Mouse (Mus musculus): ENCODE measurements around the gene Stpg4. TPM values are rescaled to one million over a fixed set of nuclear protein-coding genes. Genes with fewer than 3 reads are reported as not detected.

The Stpg4 gene
- 0.78 TPM in 1 of 2 replicates, not detected in the other for polyA plus RNA-seq (2015; fragmentation: Nextera tagmentation; extraction: Ambion mirVana)

DNA sequence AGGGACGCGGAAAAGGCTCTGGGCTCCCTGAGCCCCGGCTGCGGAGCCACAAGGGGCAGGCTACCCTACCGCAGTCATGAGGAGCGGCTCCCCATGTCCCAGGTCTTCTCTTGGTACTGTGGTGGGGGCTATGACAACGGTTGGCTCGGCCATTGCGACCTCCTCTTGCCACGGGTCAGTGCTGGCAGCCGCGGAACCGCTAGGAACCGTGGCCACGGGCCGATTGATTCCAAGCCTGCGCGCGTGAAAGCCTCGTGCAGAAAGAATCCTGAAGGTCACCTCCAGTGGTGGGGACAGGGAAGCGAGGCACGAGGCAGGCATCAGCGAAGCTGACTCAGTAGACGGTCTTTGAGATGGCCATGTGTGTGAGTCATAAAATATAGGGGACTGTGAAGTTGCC lies at the start of gene Stpg4:
TSS of gene Stpg4 (minus strand) at position 231 of the 400 bp plus-strand sequence.
- 60% methylated on average over 24 of the region's 24 CpGs for WGBS
- H3K9ac ChIP-seq: no peak within 1 kb of the TSS
- no peak for ATAC-seq (ENCODE audit: low read depth)

GRCm38 (mm10) chr17:87475356-87475755 lies 47.8 kb upstream of the Stpg4 start:
- Histone ChIP-seq H3K9me3 (no peaks in the 10 kb centered on the region), H3K4me2 (peak overlapping the region; percentile 65; the same call in 1 of the 2 replicates), H3K36me3 (no peaks in the 10 kb centered on the region), H3K27ac (replicated peaks) (no peak overlapping the region), H3K4me1 (replicated peaks) (peaks cover 43% of the 10 kb centered on the region), H3K9ac (no peak overlapping the region), H3K4me3 (no peak overlapping the region), H3K27me3 (0 out of 2 replicates have a peak, but pooled peaks cover 2% of the 10 kb centered on the region)
- WGBS: 68% methylated on average over 8 of the region's 8 CpGs
- ATAC-seq (ENCODE audit: low read depth): no peak

More for the DNA sequence above, at the start of gene Stpg4:
- Histone ChIP-seq H3K36me3 (peaks cover 39% of the 10 kb centered on the region), H3K4me2 (no peak within 1 kb of the TSS), H3K27ac (replicated peaks) (no peak within 1 kb of the TSS), H3K9me3 (no peaks in the 10 kb centered on the region), H3K4me1 (replicated peaks) (no peaks in the 10 kb centered on the region), H3K4me3 (no peak within 1 kb of the TSS), H3K27me3 (no peaks in the 10 kb centered on the region)

DNA sequence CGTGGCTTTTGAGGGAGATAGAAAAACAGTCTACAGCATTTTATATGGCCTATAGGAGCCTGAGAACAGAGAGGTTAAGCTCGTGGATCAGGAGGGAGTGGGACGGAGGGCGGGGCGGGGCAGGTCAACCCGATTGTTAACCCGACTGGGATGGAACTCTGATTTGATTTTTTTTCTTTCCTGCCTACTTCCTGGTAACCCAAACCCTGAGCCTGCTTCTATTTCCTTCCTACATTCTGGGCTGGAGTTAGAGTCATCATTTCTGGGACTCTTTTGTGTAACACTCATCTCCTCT lies 46.9 kb upstream of the Stpg4 start:
- peak overlapping the region; percentile 75 for H3K27ac ChIP-seq (replicated peaks)
- no peak for ATAC-seq (ENCODE audit: low read depth)
- H3K4me1 ChIP-seq (replicated peaks): peaks cover 43% of the 10 kb centered on the region
- H3K4me2 ChIP-seq: peak overlapping the region; percentile 65
- peak overlapping the region; percentile 61 for H3K9ac ChIP-seq
- no peaks in the 10 kb centered on the region for H3K36me3 ChIP-seq
- 0 out of 2 replicates have a peak, but pooled peaks cover 2% of the 10 kb centered on the region for H3K27me3 ChIP-seq
- H3K9me3 ChIP-seq: no peaks in the 10 kb centered on the region
- peak overlapping the region; percentile 31 for H3K4me3 ChIP-seq
- 2% methylated on average over 7 of the region's 7 CpGs for WGBS

GRCm38 (mm10) chr17:87473736-87474500 lies 46.4 kb upstream of the Stpg4 start:
- Histone ChIP-seq H3K9ac (peak overlapping the region; percentile 61), H3K36me3 (no peaks in the 10 kb centered on the region), H3K27ac (replicated peaks) (peak overlapping the region; percentile 75), H3K4me1 (replicated peaks) (peaks cover 43% of the 10 kb centered on the region), H3K4me2 (peak overlapping the region; percentile 65), H3K9me3 (no peaks in the 10 kb centered on the region), H3K4me3 (peak overlapping the region; percentile 31), H3K27me3 (0 out of 2 replicates have a peak, but pooled peaks cover 2% of the 10 kb centered on the region)
- WGBS: under 1% methylated on average over 23 of the region's 23 CpGs
- ATAC-seq (ENCODE audit: low read depth): peak; percentile 69

DNA sequence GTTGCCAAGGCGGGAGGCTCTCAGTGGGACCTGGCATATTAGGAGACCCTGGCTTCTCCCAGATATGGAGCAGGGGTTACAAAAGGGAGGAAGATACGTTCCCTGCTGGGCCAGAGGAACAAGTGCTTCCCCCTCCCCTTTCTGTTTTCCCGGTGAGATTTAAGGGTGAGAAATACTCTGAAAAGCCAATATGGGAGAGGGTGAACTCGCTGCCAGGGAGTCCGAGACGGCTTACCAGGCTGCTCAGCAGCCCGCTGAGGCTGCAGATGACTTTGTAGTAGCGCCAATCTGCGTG lies 45.8 kb upstream of the Stpg4 start:
- ATAC-seq (ENCODE audit: low read depth): no peak
- H3K9ac ChIP-seq: peak overlapping the region; percentile 61
- 0 out of 2 replicates have a peak, but pooled peaks cover 2% of the 10 kb centered on the region for H3K27me3 ChIP-seq
- peak overlapping the region; percentile 75 for H3K27ac ChIP-seq (replicated peaks)
- peaks cover 38% of the 10 kb centered on the region for H3K4me1 ChIP-seq (replicated peaks)
- no peaks in the 10 kb centered on the region for H3K36me3 ChIP-seq
- no peaks in the 10 kb centered on the region for H3K9me3 ChIP-seq
- peak overlapping the region; percentile 31 for H3K4me3 ChIP-seq
- peak overlapping the region; percentile 65 for H3K4me2 ChIP-seq
- WGBS: 10% methylated on average over 9 of the region's 9 CpGs

DNA sequence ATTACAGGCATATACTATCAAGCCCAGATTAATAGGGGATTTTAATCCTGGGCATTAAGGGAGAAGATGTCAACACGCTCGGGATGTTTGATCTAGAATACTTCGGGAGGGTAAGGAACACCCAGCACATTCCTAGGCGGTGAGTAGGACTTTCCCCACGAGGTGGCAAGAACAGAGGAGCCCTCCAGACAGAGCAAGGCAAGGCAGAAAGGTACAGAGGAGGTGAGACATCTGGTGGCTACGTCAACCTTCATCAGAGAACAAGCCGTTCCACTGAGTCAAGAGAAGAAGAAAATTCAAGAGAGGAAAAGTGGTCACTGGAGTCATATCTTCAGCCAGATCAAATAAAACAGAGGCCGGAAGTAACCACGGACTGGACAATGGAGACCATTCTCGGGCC lies 45.3 kb upstream of the Stpg4 start:
- ATAC-seq (ENCODE audit: low read depth): no peak
- 61% methylated on average over 10 of the region's 10 CpGs for WGBS
- peak overlapping the region; percentile 75; the same call in 1 of the 2 replicates for H3K27ac ChIP-seq (replicated peaks)
- 0 out of 2 replicates have a peak, but pooled peaks cover 2% of the 10 kb centered on the region for H3K27me3 ChIP-seq
- no peak overlapping the region for H3K4me3 ChIP-seq
- no peaks in the 10 kb centered on the region for H3K36me3 ChIP-seq
- H3K4me2 ChIP-seq: peak overlapping the region; percentile 65; the same call in 1 of the 2 replicates
- no peaks in the 10 kb centered on the region for H3K9me3 ChIP-seq
- no peak overlapping the region for H3K9ac ChIP-seq
- peaks cover 33% of the 10 kb centered on the region for H3K4me1 ChIP-seq (replicated peaks)

DNA sequence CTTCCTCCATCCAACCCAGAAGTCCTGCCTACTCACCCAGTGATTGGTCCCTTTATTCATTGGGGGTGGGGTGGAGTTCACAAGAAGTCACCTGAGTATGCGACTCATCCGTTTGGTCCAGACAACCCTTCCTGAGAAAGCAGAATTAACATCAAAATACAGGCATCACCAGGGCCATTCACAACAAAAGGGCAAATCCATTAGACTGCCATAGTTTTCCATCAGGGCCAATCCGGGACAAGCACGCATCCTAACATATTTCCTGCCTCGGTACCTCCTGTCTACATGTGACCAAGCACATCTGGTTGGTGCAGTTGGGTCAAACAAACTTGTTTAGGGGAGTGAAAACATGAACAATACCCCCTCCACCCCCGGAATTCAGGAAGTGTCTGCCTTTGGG lies 44.1 kb upstream of the Stpg4 start:
- 53% methylated on average over 6 of the region's 6 CpGs for WGBS
- Histone ChIP-seq H3K9me3 (no peaks in the 10 kb centered on the region), H3K4me2 (no peak overlapping the region), H3K27ac (replicated peaks) (no peak overlapping the region), H3K27me3 (0 out of 2 replicates have a peak, but pooled peaks cover 2% of the 10 kb centered on the region), H3K4me3 (no peak overlapping the region), H3K4me1 (replicated peaks) (peaks cover 26% of the 10 kb centered on the region), H3K36me3 (no peaks in the 10 kb centered on the region), H3K9ac (no peak overlapping the region)
- ATAC-seq (ENCODE audit: low read depth): no peak

GRCm38 (mm10) chr17:87470797-87471196 lies 43.3 kb upstream of the Stpg4 start:
- no peaks in the 10 kb centered on the region for H3K36me3 ChIP-seq
- no peak for ATAC-seq (ENCODE audit: low read depth)
- H3K9me3 ChIP-seq: no peaks in the 10 kb centered on the region
- no peak overlapping the region for H3K9ac ChIP-seq
- no peak overlapping the region for H3K4me2 ChIP-seq
- no peak overlapping the region for H3K4me3 ChIP-seq
- no peak overlapping the region for H3K27ac ChIP-seq (replicated peaks)
- H3K27me3 ChIP-seq: 0 out of 2 replicates have a peak, but pooled peaks cover 2% of the 10 kb centered on the region
- H3K4me1 ChIP-seq (replicated peaks): peaks cover 26% of the 10 kb centered on the region
- WGBS: 70% methylated on average over 8 of the region's 8 CpGs

GRCm38 (mm10) chr17:87470282-87470681 lies 42.7 kb upstream of the Stpg4 start:
- H3K36me3 ChIP-seq: no peaks in the 10 kb centered on the region
- H3K4me1 ChIP-seq (replicated peaks): peaks cover 23% of the 10 kb centered on the region
- no peak overlapping the region for H3K27ac ChIP-seq (replicated peaks)
- no peak overlapping the region for H3K9ac ChIP-seq
- H3K4me3 ChIP-seq: no peak overlapping the region
- WGBS: 65% methylated on average over 8 of the region's 8 CpGs
- H3K9me3 ChIP-seq: no peaks in the 10 kb centered on the region
- 0 out of 2 replicates have a peak, but pooled peaks cover 2% of the 10 kb centered on the region for H3K27me3 ChIP-seq
- no peak for ATAC-seq (ENCODE audit: low read depth)
- H3K4me2 ChIP-seq: no peak overlapping the region

GRCm38 (mm10) chr17:87469428-87469827 lies 41.9 kb upstream of the Stpg4 start:
- Histone ChIP-seq H3K27ac (replicated peaks) (no peak overlapping the region), H3K4me3 (no peak overlapping the region), H3K9ac (no peak overlapping the region), H3K27me3 (no peaks in the 10 kb centered on the region), H3K4me1 (replicated peaks) (peaks cover 15% of the 10 kb centered on the region), H3K36me3 (no peaks in the 10 kb centered on the region), H3K4me2 (no peak overlapping the region), H3K9me3 (no peaks in the 10 kb centered on the region)
- ATAC-seq (ENCODE audit: low read depth): no peak
- WGBS: 84% methylated on average over 8 of the region's 8 CpGs

GRCm38 (mm10) chr17:87468616-87469015 lies 41.1 kb upstream of the Stpg4 start:
- Histone ChIP-seq H3K4me2 (no peak overlapping the region), H3K27me3 (no peaks in the 10 kb centered on the region), H3K9me3 (no peaks in the 10 kb centered on the region), H3K36me3 (no peaks in the 10 kb centered on the region), H3K4me1 (replicated peaks) (peaks cover 6% of the 10 kb centered on the region), H3K9ac (no peak overlapping the region), H3K27ac (replicated peaks) (no peak overlapping the region), H3K4me3 (no peak overlapping the region)
- 83% methylated on average over 5 of the region's 5 CpGs for WGBS
- ATAC-seq (ENCODE audit: low read depth): no peak

GRCm38 (mm10) chr17:87461499-87461896 lies 34.0 kb upstream of the Stpg4 start:
- Histone ChIP-seq H3K9ac (peak overlapping the region; percentile 34; the same call in 1 of the 2 replicates), H3K27me3 (no peaks in the 10 kb centered on the region), H3K36me3 (no peaks in the 10 kb centered on the region), H3K27ac (replicated peaks) (peak overlapping the region; percentile 84), H3K4me2 (no peak overlapping the region), H3K9me3 (no peaks in the 10 kb centered on the region), H3K4me3 (no peak overlapping the region), H3K4me1 (replicated peaks) (peaks cover 51% of the 10 kb centered on the region)
- ATAC-seq (ENCODE audit: low read depth): no peak
- 35% methylated on average over 3 of the region's 3 CpGs for WGBS
